Mouse (Mus musculus) brain, embryonic 14.5 days (tissue): Measurements from ENCODE around the gene Zswim7.

Source experiments
- CTCF ChIP-seq: fragments of 200-500 bp; IDR thresholded peaks from 2 replicates; pipeline ENCODE4 v1.5.1; 2012; ENCODE audit warnings: inconsistent platforms, mild to moderate bottlenecking, moderate library complexity, borderline replicate concordance; ENCODE audit not compliant: insufficient read depth, insufficient read length; ENCODE audit errors: extremely low read depth
- POLR2A ChIP-seq: fragments of 200-500 bp; IDR thresholded peaks from 2 replicates; pipeline ENCODE4 v1.6.1; 2012; ENCODE audit warnings: mild to moderate bottlenecking, inconsistent platforms, borderline replicate concordance; ENCODE audit not compliant: poor library complexity, insufficient read depth, insufficient read length, severe bottlenecking; ENCODE audit errors: extremely low read depth

DNA sequence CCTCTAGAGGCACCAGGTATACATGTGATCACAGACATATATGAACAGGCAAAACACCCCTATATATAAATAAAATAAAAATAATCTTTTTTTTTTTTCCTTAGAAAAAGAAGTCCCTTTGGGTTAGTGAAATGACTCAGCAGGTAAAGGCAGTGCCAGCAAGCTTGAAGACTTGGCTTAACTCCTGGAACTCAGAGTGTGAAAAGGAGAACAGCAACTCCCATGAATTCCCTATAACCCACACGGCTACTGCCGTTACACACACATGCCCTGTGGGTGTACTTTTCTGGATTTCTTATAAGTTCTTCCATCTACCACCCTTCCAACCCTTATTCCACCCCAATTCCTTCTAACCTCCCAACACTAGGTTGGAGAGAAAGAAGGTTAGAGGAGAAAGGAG lies 24.7 kb upstream of the Zswim7 start:
- TF ChIP-seq POLR2A: no peak
- no peak for TF ChIP-seq CTCF
